Mouse (Mus musculus) testis, adult 2 months (tissue): ENCODE measurements around the gene B3galnt2. TPM values are rescaled to one million over a fixed set of nuclear protein-coding genes. Genes with fewer than 3 reads are reported as not detected.
"Not testable (repeated sequence)": the region's sequence is repeated elsewhere in the genome, so short reads cannot be mapped to it uniquely, and the experiment has no call there.

Experiments used
- H3K27ac ChIP-seq: fragments of 200-500 bp; 2 replicates; pipeline ENCODE4 v1.5.1; 2012; ENCODE audit warnings: low read depth, low read length; ENCODE audit not compliant: control insufficient read depth, insufficient read depth
- H3K27me3 ChIP-seq: fragments of 200-500 bp; 2 replicates; pipeline ENCODE4 v1.6.1; 2012; ENCODE audit warnings: mild to moderate bottlenecking, low read length, moderate library complexity; ENCODE audit not compliant: control insufficient read depth, insufficient read depth
- H3K36me3 ChIP-seq: fragments of 200-500 bp; 2 replicates; pipeline ENCODE4 v1.6.1; 2012; ENCODE audit warnings: mild to moderate bottlenecking, low read length; ENCODE audit not compliant: control insufficient read depth, insufficient read depth
- H3K4me1 ChIP-seq: fragments of 200-500 bp; 2 replicates; pipeline ENCODE4 v1.6.1; 2012; ENCODE audit warnings: low read length; ENCODE audit not compliant: control insufficient read depth, insufficient read depth
- H3K4me3 ChIP-seq: fragments of 200-500 bp; 2 replicates; pipeline ENCODE4 v1.5.1; 2012; ENCODE audit warnings: low read depth, mild to moderate bottlenecking, low read length, moderate library complexity, mixed read lengths; ENCODE audit not compliant: control insufficient read depth
- CTCF ChIP-seq: fragments of 200-500 bp; IDR thresholded peaks from 2 replicates; pipeline ENCODE4 v1.5.1; 2012; ENCODE audit warnings: low read depth, mild to moderate bottlenecking, inconsistent platforms, low read length, moderate library complexity; ENCODE audit not compliant: control insufficient read depth, insufficient read depth, insufficient replicate concordance
- POLR2A ChIP-seq: fragments of 200-500 bp; IDR thresholded peaks from 2 replicates; pipeline ENCODE4 v1.6.1; 2012; ENCODE audit warnings: low read depth, mild to moderate bottlenecking, inconsistent platforms, low read length, moderate library complexity; ENCODE audit not compliant: control insufficient read depth
- polyA plus RNA-seq: library from polyadenylated mRNA; depleted of rRNA; stranded (reverse); fragments of >200 nt; gene quantifications from 2 replicates; pipeline ENCODE4 v1.2.3, GENCODE M21; 2012

B3galnt2 gene
- polyA plus RNA-seq, 1 experiment, result 9.8 TPM

- Histone ChIP-seq H3K36me3 (no peaks in the 10 kb centered on the region), H3K4me3 (no peak overlapping the region), H3K27me3 (no peaks in the 10 kb centered on the region), H3K4me1 (peaks cover 6% of the 10 kb centered on the region), H3K27ac (no peak overlapping the region)
- TF ChIP-seq POLR2A (no peak), CTCF (no peak)
These were observed 5.9 kb downstream of the B3galnt2 start for GRCm38 (mm10) chr13:13960211-13960610.

GRCm38 (mm10) chr13:13961046-13961445 is 6.8 kb downstream of the B3galnt2 start:
- TF ChIP-seq CTCF (no peak), POLR2A (no peak)
- Histone ChIP-seq H3K27ac (no peak overlapping the region), H3K27me3 (no peaks in the 10 kb centered on the region), H3K4me1 (peaks cover 7% of the 10 kb centered on the region), H3K4me3 (no peak overlapping the region), H3K36me3 (no peaks in the 10 kb centered on the region)

GRCm38 (mm10) chr13:13965388-13965964 is 11.2 kb downstream of the B3galnt2 start:
- TF ChIP-seq POLR2A (no peak), CTCF (no peak)
- H3K36me3 ChIP-seq, result no peaks in the 10 kb centered on the region
- no peaks in the 10 kb centered on the region for H3K27me3 ChIP-seq
- H3K4me1 ChIP-seq, result peaks cover 7% of the 10 kb centered on the region
- no peak overlapping the region for H3K27ac ChIP-seq
- peak overlapping the region; percentile 41 for H3K4me3 ChIP-seq

GRCm38 (mm10) chr13:13966172-13966571 is 11.9 kb downstream of the B3galnt2 start:
- no peaks in the 10 kb centered on the region for H3K36me3 ChIP-seq
- no peaks in the 10 kb centered on the region for H3K27me3 ChIP-seq
- TF ChIP-seq CTCF (no peak), POLR2A (no peak)
- no peak overlapping the region for H3K27ac ChIP-seq
- peaks cover 7% of the 10 kb centered on the region for H3K4me1 ChIP-seq
- no peak overlapping the region for H3K4me3 ChIP-seq

GRCm38 (mm10) chr13:13968629-13969111 is 14.4 kb downstream of the B3galnt2 start:
- H3K4me3 ChIP-seq, result no peak overlapping the region
- H3K27me3 ChIP-seq, result no peaks in the 10 kb centered on the region
- TF ChIP-seq CTCF, result no peak
- no peak for TF ChIP-seq POLR2A
- H3K36me3 ChIP-seq, result no peaks in the 10 kb centered on the region
- H3K4me1 ChIP-seq, result peaks cover 7% of the 10 kb centered on the region
- H3K27ac ChIP-seq, result no peak overlapping the region

GRCm38 (mm10) chr13:13969796-13970195 is 15.5 kb downstream of the B3galnt2 start:
- no peaks in the 10 kb centered on the region for H3K27me3 ChIP-seq
- H3K4me3 ChIP-seq, result no peak overlapping the region
- peaks cover 3% of the 10 kb centered on the region for H3K4me1 ChIP-seq
- H3K27ac ChIP-seq, result no peak overlapping the region
- no peaks in the 10 kb centered on the region for H3K36me3 ChIP-seq
- TF ChIP-seq CTCF (no peak), POLR2A (no peak)

- H3K36me3 ChIP-seq, H3K27me3 ChIP-seq, H3K4me3 ChIP-seq, H3K4me1 ChIP-seq, H3K27ac ChIP-seq: not testable (repeated sequence)
These were observed 27.6 kb downstream of the B3galnt2 start for GRCm38 (mm10) chr13:13981842-13982241.

- H3K4me1 ChIP-seq, result no peaks in the 10 kb centered on the region
- no peaks in the 10 kb centered on the region for H3K36me3 ChIP-seq
- no peak overlapping the region for H3K27ac ChIP-seq
- no peak overlapping the region for H3K4me3 ChIP-seq
- no peaks in the 10 kb centered on the region for H3K27me3 ChIP-seq
- TF ChIP-seq CTCF (no peak), POLR2A (no peak)
These were observed 29.3 kb downstream of the B3galnt2 start for GRCm38 (mm10) chr13:13983523-13983922.
